Mouse (Mus musculus): ENCODE results near the gene Ppp1r15a.
"Not testable (repeated sequence)": the region's sequence is repeated elsewhere in the genome, so short reads cannot be mapped to it uniquely, and the experiment has no call there.

The Ppp1r15a gene

GRCm38 (mm10) chr7:45551512-45551883, 25.4 kb upstream of the Ppp1r15a start:
- no peak for DNase-seq (ENCODE audit: low spot score)

- DNase-seq (ENCODE audit: low spot score) = no peak
These were observed 24.9 kb upstream of the Ppp1r15a start for GRCm38 (mm10) chr7:45550821-45551511.

GRCm38 (mm10) chr7:45549641-45550436, 23.8 kb upstream of the Ppp1r15a start:
- DNase-seq (ENCODE audit: low spot score) = no peak

GRCm38 (mm10) chr7:45544525-45544924, 18.5 kb upstream of the Ppp1r15a start:
- DNase-seq (ENCODE audit: low spot score) = no peak

GRCm38 (mm10) chr7:45540213-45540612, 14.1 kb upstream of the Ppp1r15a start:
- no peak for DNase-seq (ENCODE audit: low spot score)

- no peak for DNase-seq (ENCODE audit: low spot score)
These were observed 13.0 kb upstream of the Ppp1r15a start for GRCm38 (mm10) chr7:45539095-45539494.

GRCm38 (mm10) chr7:45538163-45539041, 12.3 kb upstream of the Ppp1r15a start:
- DNase-seq (ENCODE audit: low spot score) = no peak

GRCm38 (mm10) chr7:45537602-45538001, 11.5 kb upstream of the Ppp1r15a start:
- DNase-seq (ENCODE audit: low spot score) = no peak

GRCm38 (mm10) chr7:45535676-45536075, 9.6 kb upstream of the Ppp1r15a start:
- DNase-seq (ENCODE audit: low spot score) = no peak

GRCm38 (mm10) chr7:45530643-45531042, 4.6 kb upstream of the Ppp1r15a start:
- DNase-seq (ENCODE audit: low spot score) = no peak

- no peak for DNase-seq (ENCODE audit: low spot score)
These were observed 3.4 kb upstream of the Ppp1r15a start for GRCm38 (mm10) chr7:45529461-45529860.

GRCm38 (mm10) chr7:45527169-45527568, 1.1 kb upstream of the Ppp1r15a start:
- DNase-seq (ENCODE audit: low spot score) = not testable (repeated sequence)

- DNase-seq (ENCODE audit: low spot score) = no peak
These were observed 529 bp upstream of the Ppp1r15a start for GRCm38 (mm10) chr7:45526474-45527120.

GRCm38 (mm10) chr7:45524841-45525621, 1.0 kb downstream of the Ppp1r15a start:
- DNase-seq (ENCODE audit: low spot score) = no peak

GRCm38 (mm10) chr7:45523678-45524170, 2.3 kb downstream of the Ppp1r15a start:
- no peak for DNase-seq (ENCODE audit: low spot score)

- DNase-seq (ENCODE audit: low spot score) = no peak
These were observed 3.0 kb downstream of the Ppp1r15a start for GRCm38 (mm10) chr7:45522957-45523676.

- DNase-seq (ENCODE audit: low spot score) = no peak
These were observed 3.8 kb downstream of the Ppp1r15a start for GRCm38 (mm10) chr7:45522194-45522752.

GRCm38 (mm10) chr7:45521728-45522184, 4.3 kb downstream of the Ppp1r15a start:
- peak; percentile 49 for DNase-seq (ENCODE audit: low spot score)

GRCm38 (mm10) chr7:45520605-45521004, 5.5 kb downstream of the Ppp1r15a start:
- DNase-seq (ENCODE audit: low spot score) = no peak
